Mouse (Mus musculus) CD4-positive helper T cell, adult 2 months (primary cell): Measurements from ENCODE around the gene Impg1.
A peak's percentile ranks its signal among the peaks of the same experiment; 100 is the strongest.
"Not testable (repeated sequence)": the region's sequence is repeated elsewhere in the genome, so short reads cannot be mapped to it uniquely, and the experiment has no call there.

Experiments used
- DNase-seq: peaks from one replicate; pipeline ENCODE4 v3.0.0-alpha.2; 2012; ENCODE audit warnings: low read depth, missing footprints, low spot score

Gene Impg1

DNA sequence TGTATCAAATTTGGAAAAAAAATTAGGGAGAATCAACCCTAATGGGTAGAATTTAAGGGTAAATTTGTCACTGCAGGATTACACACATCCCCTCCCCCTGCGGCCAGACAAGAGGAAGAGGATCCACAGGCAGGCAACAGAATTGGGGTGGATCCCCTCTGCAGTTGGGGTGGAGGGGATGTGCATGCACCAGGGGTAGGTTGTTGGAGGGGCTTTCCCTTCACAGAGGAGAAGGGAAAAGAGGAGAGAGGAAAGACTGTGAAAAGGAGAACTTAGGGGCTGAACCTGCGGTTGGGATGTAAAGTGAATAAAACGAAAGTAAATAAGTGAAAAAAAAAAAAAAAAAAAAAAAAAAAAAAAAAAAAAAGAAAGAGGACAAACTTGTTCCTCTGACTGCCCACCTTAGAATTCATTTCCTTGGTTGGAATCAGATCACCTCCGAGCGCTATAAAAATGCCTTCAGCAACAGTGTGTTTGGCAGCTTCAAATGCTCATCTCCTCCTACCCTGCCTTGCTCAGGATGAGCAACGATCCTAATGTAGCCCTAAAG lies 120.8 kb downstream of the Impg1 start:
- DNase-seq: no peak

DNA sequence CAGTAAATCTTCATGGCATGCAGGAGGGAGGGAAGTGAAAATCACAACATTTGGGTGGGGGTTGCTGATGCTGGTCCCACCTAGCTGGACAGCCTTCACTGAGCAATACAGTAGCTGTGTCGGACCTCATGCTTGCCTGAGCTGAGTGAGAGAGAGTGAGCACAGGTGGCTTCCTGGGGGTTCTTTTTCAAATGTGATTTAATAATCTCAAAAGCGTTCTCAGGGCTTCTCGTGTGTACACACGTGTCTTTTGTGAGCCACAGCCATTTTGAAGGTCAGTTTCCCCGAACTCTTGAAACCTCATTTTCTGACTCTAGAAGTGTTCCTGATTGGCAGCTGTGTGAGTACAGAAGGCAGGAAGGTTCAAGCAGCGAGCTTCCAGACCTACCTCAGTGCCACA lies 122.8 kb downstream of the Impg1 start:
- no peak for DNase-seq

- DNase-seq: peak; percentile 7
Measured at GRCm38 (mm10) chr9:80341756-80342155, 123.5 kb downstream of the Impg1 start.

DNA sequence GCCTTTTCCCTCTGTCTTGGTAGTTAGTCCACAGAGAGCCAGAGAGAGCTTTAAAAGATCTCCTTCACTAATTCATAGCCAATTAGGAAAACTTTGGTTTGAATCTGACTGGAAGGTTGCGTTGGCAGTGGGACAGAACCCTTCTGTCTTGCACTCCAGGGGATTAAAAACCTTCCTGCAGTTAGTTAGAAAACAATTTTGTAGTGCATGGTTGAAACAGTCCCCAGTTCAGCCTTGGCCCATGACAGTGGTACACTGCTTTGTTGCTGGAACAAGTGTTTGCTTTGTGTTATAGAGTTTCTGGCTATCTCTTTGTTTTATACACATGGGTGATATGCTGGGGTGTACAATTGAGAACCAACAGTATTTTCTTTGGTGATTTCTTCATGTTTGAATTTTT lies 124.4 kb downstream of the Impg1 start:
- DNase-seq: no peak

GRCm38 (mm10) chr9:80338026-80338425 lies 127.3 kb downstream of the Impg1 start:
- no peak for DNase-seq

GRCm38 (mm10) chr9:80335660-80336357 lies 129.5 kb downstream of the Impg1 start:
- no peak for DNase-seq

- no peak for DNase-seq
Measured at GRCm38 (mm10) chr9:80333998-80334605, 131.2 kb downstream of the Impg1 start.

GRCm38 (mm10) chr9:80333466-80333865 lies 131.8 kb downstream of the Impg1 start:
- DNase-seq: no peak

- DNase-seq: peak; percentile 47
Measured at GRCm38 (mm10) chr9:80332153-80332552, 133.1 kb downstream of the Impg1 start.

DNA sequence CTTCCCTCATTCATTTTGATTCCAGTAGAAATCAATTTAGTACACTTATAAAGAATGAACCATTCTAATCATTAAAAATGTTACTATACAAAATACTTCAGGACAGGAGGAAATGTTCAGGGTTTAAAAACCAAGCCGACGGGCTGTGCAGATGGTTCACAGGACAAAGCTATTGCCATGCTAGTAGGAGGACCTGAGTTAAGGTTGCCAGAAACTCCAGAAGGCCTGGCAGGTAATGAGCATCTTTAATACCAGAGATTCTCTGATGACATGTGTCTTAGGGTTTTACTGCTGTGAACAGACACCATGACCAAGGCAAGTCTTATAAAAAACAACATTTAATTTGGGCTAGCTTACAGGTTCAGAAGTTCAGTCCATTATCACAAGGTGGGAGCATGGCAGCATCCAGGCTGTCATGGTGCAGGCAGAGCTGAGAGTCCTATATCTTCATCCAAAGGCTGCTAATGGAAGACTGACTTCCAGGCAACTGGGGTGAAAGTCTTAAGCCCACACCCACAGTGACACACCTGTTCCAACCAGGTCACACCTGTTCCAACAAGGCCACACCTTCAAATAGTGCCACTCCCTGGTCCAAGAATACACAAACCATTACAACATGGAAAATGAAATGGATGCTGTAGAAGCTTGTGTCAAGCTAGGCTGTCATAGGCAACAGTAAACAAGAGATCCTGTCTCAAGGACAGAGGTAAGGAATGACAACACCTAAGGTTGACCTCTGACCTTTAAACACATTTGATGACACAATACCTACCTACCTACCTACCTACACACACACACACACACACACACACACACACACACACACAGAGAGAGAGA lies 144.0 kb downstream of the Impg1 start:
- not testable (repeated sequence) for DNase-seq

GRCm38 (mm10) chr9:80318027-80318426 lies 147.3 kb downstream of the Impg1 start:
- DNase-seq: peak; percentile 71

DNA sequence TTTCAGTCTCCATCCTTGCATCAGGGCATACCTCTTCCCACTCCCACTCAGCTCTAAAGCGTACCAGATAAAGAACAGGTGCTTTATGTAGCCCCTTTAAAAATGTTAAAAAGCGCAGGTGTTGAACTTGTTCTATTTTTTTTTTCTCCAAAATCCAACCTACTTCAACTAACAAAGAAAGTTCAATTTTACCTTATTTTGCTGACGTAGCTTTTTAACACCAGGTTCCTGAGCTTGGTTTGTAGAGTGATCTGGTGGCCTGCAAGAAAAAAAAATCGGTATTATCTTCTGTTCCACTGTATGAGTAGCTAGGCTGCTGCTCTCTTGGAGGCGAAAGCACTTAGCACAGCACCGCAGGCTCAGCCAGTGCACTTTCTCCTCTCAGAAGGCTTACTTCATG lies 149.4 kb downstream of the Impg1 start:
- no peak for DNase-seq

GRCm38 (mm10) chr9:80313610-80314009 lies 151.7 kb downstream of the Impg1 start:
- DNase-seq: peak; percentile 71

DNA sequence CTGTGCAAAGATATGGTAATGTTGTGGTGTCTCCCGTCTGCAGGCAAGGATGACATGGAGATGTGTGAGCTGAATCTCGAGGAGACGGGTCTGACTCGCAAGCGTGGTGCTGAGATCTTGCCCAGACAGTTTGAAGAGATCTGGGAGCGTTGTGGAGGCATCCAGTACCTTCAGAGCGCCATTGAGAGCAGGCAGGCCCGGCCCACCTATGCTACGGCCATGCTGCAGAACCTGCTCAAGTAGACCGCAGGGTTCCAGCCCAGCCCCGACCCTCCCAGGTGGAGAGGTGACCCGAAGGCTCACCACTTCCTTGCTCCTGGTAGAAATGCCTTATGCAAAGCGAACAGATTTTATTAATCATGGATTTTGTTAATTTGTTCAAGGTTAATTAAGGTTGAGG lies 157.7 kb downstream of the Impg1 start:
- DNase-seq: no peak

GRCm38 (mm10) chr9:80306853-80307252 lies 158.4 kb downstream of the Impg1 start:
- no peak for DNase-seq

DNA sequence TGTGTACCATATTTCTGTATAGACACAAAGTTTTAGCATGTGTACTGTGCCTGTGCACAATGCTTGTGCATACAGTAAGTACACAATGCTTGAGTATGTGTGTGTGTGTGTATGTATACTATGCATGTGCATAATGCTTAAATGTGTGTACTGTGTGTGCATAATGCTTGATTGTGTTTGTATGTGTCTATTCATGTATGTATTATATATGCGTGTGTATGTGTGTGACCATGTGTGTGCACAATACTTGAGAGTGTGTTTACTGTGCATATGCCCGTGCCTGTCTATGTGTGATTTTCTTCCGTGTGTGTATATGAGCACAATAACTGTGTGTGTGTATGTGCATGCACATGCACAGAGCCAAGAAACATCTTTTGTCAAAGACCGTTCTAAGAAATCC lies 158.9 kb downstream of the Impg1 start:
- no peak for DNase-seq

GRCm38 (mm10) chr9:80303518-80303917 lies 161.8 kb downstream of the Impg1 start:
- DNase-seq: peak; percentile 14

GRCm38 (mm10) chr9:80299031-80299430 lies 166.2 kb downstream of the Impg1 start:
- DNase-seq: peak; percentile 20

DNA sequence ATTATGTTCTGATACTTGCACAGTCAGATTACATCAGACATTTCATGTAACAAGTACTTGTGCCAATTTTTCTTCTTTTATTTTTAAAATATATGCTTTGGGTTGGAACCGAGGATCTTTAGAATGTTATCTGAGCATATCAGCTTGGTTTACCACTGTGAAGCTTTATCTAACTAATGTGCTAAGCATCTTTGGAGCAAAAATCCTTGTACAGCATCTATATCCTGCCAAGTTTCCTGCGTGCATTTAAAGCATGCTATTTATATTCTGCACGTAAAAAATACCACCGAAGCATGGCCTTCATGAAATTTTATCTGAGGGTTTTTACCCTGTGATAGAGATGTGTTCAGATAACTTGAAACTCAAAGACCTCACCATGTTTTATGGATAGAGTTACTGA lies 169.2 kb downstream of the Impg1 start:
- no peak for DNase-seq

DNA sequence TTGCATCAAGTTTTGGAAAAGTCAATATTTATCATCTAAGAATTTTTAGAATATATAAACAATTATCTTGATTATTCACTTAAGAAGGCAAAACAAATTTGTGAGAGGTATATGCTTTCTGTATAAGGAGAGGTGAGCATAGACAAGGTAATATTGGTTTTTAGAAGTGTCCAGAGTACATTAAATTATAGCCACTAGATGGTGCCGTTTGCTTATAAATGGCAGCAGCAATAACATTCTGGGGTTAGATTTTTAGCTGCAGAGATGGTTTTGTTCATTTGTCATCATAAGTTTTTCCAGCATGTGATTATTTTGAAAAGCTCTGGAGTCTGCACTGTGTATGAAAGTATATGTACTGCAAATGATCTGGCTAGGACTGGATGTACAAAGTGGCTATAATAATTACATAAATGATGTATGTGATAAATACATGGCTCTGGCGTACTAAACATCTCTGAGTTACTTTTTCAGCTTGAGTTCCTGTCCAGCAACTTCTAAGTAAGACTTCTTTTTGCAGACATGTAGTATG lies 172.2 kb downstream of the Impg1 start:
- DNase-seq: peak; percentile 54

- DNase-seq: no peak
Measured at GRCm38 (mm10) chr9:80286845-80287244, 178.4 kb downstream of the Impg1 start.
